Mouse (Mus musculus): Measurements from ENCODE around the gene Fstl1. TPM values are rescaled to one million over a fixed set of nuclear protein-coding genes. Genes with fewer than 3 reads are reported as not detected.
A peak's percentile ranks its signal among the peaks of the same experiment; 100 is the strongest.

Gene Fstl1
- polyA plus RNA-seq, 1 experiment from 2014 or later = 15.5 TPM

GRCm38 (mm10) chr16:37732023-37732761 lies 44.5 kb upstream of the Fstl1 start:
- Histone ChIP-seq H3K9me3 (ENCODE audit: low read length) (no peaks in the 10 kb centered on the region), H3K4me1 (ENCODE audit: insufficient read depth) (no peaks in the 10 kb centered on the region; the same call in 1 of the 2 replicates), H3K27me3 (ENCODE audit: insufficient read depth, low read length) (no peaks in the 10 kb centered on the region), H3K27ac (ENCODE audit: low read depth) (no peak overlapping the region), H3K4me3 (ENCODE audit: low read depth, low read length) (no peak overlapping the region), H3K4me2 (ENCODE audit: low read depth, low read length) (no peak overlapping the region), H3K36me3 (replicated peaks; ENCODE audit: insufficient read depth, low read length) (no peaks in the 10 kb centered on the region), H3K9ac (replicated peaks) (no peak overlapping the region)
- DNase-seq = no peak
- no peak for ATAC-seq
- 65% methylated on average over 7 of the region's 7 CpGs for WGBS (ENCODE audit: insufficient replicate concordance)
- TF ChIP-seq CTCF (IDR thresholded peaks at IDR 0.05; ENCODE audit: low read depth) (no peak), EP300 (IDR thresholded peaks at IDR 0.05; ENCODE audit: low read depth) (no peak)

- H3K36me3 ChIP-seq (replicated peaks; ENCODE audit: insufficient read depth, low read length) = no peaks in the 10 kb centered on the region
- H3K4me2 ChIP-seq (ENCODE audit: low read depth, low read length) = no peak overlapping the region
- DNase-seq = no peak
- no peak overlapping the region for H3K4me3 ChIP-seq (ENCODE audit: low read depth, low read length)
- H3K27ac ChIP-seq (ENCODE audit: low read depth) = no peak overlapping the region
- H3K4me1 ChIP-seq (ENCODE audit: insufficient read depth) = no peaks in the 10 kb centered on the region
- WGBS (ENCODE audit: insufficient replicate concordance) = 80% methylated on average over 2 of the region's 2 CpGs
- H3K27me3 ChIP-seq (ENCODE audit: insufficient read depth, low read length) = no peaks in the 10 kb centered on the region
- TF ChIP-seq EP300 (IDR thresholded peaks at IDR 0.05; ENCODE audit: low read depth) = no peak
- no peak for TF ChIP-seq CTCF (IDR thresholded peaks at IDR 0.05; ENCODE audit: low read depth)
- no peak for ATAC-seq
- no peak overlapping the region for H3K9ac ChIP-seq (replicated peaks)
- no peaks in the 10 kb centered on the region for H3K9me3 ChIP-seq (ENCODE audit: low read length)
These were observed 36.6 kb upstream of the Fstl1 start for GRCm38 (mm10) chr16:37740076-37740475.

- Histone ChIP-seq H3K36me3 (replicated peaks; ENCODE audit: insufficient read depth, low read length) (no peaks in the 10 kb centered on the region), H3K9me3 (ENCODE audit: low read length) (no peaks in the 10 kb centered on the region), H3K4me3 (ENCODE audit: low read depth, low read length) (no peak overlapping the region), H3K4me1 (ENCODE audit: insufficient read depth) (no peaks in the 10 kb centered on the region), H3K9ac (replicated peaks) (no peak overlapping the region), H3K27me3 (ENCODE audit: insufficient read depth, low read length) (no peaks in the 10 kb centered on the region), H3K27ac (ENCODE audit: low read depth) (no peak overlapping the region), H3K4me2 (ENCODE audit: low read depth, low read length) (no peak overlapping the region)
- DNase-seq = no peak
- ATAC-seq = no peak
- WGBS (ENCODE audit: insufficient replicate concordance) = 64% methylated on average over 4 of the region's 4 CpGs
- TF ChIP-seq EP300 (IDR thresholded peaks at IDR 0.05; ENCODE audit: low read depth) (no peak), CTCF (IDR thresholded peaks at IDR 0.05; ENCODE audit: low read depth) (no peak)
These were observed 34.4 kb upstream of the Fstl1 start for GRCm38 (mm10) chr16:37742266-37742665.

- no peak overlapping the region for H3K27ac ChIP-seq (ENCODE audit: low read depth)
- H3K36me3 ChIP-seq (replicated peaks; ENCODE audit: insufficient read depth, low read length) = no peaks in the 10 kb centered on the region
- TF ChIP-seq EP300 (IDR thresholded peaks at IDR 0.05; ENCODE audit: low read depth) (no peak), CTCF (IDR thresholded peaks at IDR 0.05; ENCODE audit: low read depth) (no peak)
- H3K9me3 ChIP-seq (ENCODE audit: low read length) = no peaks in the 10 kb centered on the region
- no peak overlapping the region for H3K4me3 ChIP-seq (ENCODE audit: low read depth, low read length)
- H3K9ac ChIP-seq (replicated peaks) = no peak overlapping the region
- 24% methylated on average over 2 of the region's 2 CpGs for WGBS (ENCODE audit: insufficient replicate concordance)
- ATAC-seq (no peak), DNase-seq (no peak)
- H3K4me1 ChIP-seq (ENCODE audit: insufficient read depth) = no peaks in the 10 kb centered on the region
- no peaks in the 10 kb centered on the region for H3K27me3 ChIP-seq (ENCODE audit: insufficient read depth, low read length)
- no peak overlapping the region for H3K4me2 ChIP-seq (ENCODE audit: low read depth, low read length)
These were observed 23.8 kb upstream of the Fstl1 start for GRCm38 (mm10) chr16:37752876-37753275.

GRCm38 (mm10) chr16:37753809-37754208 lies 22.9 kb upstream of the Fstl1 start:
- Histone ChIP-seq H3K36me3 (replicated peaks; ENCODE audit: insufficient read depth, low read length) (no peaks in the 10 kb centered on the region), H3K27ac (ENCODE audit: low read depth) (no peak overlapping the region), H3K9ac (replicated peaks) (no peak overlapping the region), H3K4me2 (ENCODE audit: low read depth, low read length) (no peak overlapping the region), H3K9me3 (ENCODE audit: low read length) (no peaks in the 10 kb centered on the region), H3K4me3 (ENCODE audit: low read depth, low read length) (no peak overlapping the region), H3K27me3 (ENCODE audit: insufficient read depth, low read length) (no peaks in the 10 kb centered on the region), H3K4me1 (ENCODE audit: insufficient read depth) (no peaks in the 10 kb centered on the region)
- WGBS (ENCODE audit: insufficient replicate concordance) = 67% methylated on average over 1 of the region's 1 CpGs
- DNase-seq (no peak), ATAC-seq (no peak)
- TF ChIP-seq CTCF (IDR thresholded peaks at IDR 0.05; ENCODE audit: low read depth) (no peak), EP300 (IDR thresholded peaks at IDR 0.05; ENCODE audit: low read depth) (no peak)

- Histone ChIP-seq H3K27ac (ENCODE audit: low read depth) (no peak overlapping the region), H3K9ac (replicated peaks) (no peak overlapping the region), H3K4me3 (ENCODE audit: low read depth, low read length) (no peak overlapping the region), H3K27me3 (ENCODE audit: insufficient read depth, low read length) (no peaks in the 10 kb centered on the region), H3K4me1 (ENCODE audit: insufficient read depth) (no peaks in the 10 kb centered on the region), H3K4me2 (ENCODE audit: low read depth, low read length) (no peak overlapping the region), H3K9me3 (ENCODE audit: low read length) (no peaks in the 10 kb centered on the region), H3K36me3 (replicated peaks; ENCODE audit: insufficient read depth, low read length) (no peaks in the 10 kb centered on the region)
- DNase-seq = no peak
- 33% methylated on average over 4 of the region's 4 CpGs for WGBS (ENCODE audit: insufficient replicate concordance)
- TF ChIP-seq CTCF (IDR thresholded peaks at IDR 0.05; ENCODE audit: low read depth) = no peak
- TF ChIP-seq EP300 (IDR thresholded peaks at IDR 0.05; ENCODE audit: low read depth) = no peak
- peak; percentile 47 for ATAC-seq
These were observed 22.2 kb upstream of the Fstl1 start for GRCm38 (mm10) chr16:37754483-37754882.

Data from liver, postnatal 0 days (tissue).